Mouse (Mus musculus): ENCODE results near the gene Gm20388.

The Gm20388 gene

DNA sequence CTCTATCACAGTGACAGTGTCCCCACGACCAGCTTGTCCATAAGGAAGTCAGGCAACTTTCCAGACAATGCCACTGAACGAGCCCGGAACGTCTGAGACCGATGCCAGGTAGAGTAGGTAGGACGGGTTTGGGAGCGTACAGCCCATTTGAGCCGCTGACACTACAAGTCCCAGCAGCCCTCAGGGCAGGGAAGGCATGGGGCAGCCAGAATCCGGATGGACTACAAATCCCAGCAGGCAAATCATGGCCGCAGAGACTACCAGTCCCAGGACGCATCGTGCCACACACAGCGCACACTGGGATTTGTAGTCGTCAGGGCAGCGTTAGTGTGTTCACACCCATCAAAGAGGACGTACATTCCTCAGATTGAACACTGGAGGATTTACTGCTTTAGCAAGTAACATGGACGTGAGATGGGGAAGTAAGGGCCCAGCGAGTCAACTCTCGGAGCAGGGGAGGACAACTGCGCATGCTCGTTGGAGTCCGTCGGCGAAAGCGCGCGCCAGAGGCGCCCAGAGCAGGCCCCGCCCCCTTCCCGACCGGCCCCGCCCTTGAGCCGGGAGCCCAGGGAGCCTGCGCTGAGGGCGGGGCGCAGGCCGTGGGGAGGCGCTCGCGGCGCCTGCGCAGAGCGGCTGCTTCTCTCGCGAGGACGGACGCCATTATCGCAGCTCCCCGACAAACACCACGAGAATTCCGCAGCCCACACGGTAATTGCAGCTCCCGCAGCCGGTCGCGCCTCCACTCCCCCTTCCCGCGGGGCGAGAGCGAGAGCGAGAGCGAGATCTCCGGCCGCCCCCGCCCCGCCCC is 2039.5 kb downstream of the Gm20388 start:
- DNase-seq (ENCODE audit: low spot score) = peak; percentile 98

DNA sequence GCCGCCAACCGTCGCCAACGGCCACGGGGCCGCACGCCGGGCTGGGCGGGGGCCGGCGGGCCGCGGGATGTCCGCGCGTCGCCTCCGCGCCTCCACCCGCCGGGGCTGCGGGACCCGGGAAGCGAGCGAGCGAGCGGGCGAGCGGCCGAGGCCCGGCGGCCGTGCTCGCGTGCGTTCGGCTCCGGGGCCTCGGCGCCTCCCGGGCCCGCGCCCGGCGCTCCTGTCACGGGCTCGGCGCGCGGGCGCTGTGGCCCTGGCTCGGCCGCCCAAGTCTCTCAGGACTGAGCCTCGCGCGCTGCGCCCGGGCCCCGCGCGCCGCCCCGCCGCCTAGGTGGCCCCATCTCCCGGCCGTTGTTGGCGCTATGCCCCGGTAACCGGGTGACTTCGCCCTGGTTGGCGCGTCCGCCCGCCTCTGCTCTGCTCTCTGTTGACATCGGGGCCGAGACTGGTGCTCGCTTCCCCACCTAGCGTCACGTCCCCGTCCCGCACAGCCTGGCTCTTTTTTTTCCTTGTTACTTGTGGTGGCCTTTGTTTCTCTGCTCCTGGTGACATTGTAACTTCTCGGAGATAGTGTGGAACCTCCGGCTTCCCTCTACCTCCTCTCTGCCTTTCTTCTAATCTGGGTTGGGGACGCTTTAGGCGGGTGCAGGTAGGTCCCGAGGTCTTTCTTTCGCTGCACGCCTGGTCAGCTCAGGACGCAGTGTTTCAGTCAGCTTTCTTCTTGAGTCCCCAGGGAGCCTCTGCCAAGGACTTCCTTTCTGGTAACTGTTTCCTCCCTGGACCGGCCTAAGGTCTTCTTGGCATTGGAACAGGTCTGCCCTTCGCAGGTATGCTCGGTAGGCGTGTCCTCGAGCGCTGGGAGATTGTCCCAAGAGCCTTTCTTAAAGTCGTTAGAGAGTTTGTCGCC is 2040.4 kb downstream of the Gm20388 start:
- peak; percentile 62 for DNase-seq (ENCODE audit: low spot score)

DNA sequence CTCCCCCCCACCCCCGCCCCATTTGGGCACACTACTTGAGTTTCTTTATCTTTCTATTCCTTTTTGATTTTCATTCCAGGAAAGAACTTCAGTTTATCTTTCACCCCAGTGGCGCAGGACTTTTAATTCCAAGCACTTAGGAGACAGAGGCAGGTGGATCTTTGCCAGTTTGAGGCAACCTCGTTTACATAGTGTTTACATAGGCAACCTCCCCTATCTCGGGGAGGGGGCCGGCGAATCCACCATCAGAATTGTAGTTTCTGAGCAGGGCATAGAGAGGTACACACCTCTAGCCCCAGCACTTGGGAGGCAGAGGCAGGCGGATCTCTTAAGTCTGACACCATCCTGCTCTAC is 2041.0 kb downstream of the Gm20388 start:
- DNase-seq (ENCODE audit: low spot score) = no peak

DNA sequence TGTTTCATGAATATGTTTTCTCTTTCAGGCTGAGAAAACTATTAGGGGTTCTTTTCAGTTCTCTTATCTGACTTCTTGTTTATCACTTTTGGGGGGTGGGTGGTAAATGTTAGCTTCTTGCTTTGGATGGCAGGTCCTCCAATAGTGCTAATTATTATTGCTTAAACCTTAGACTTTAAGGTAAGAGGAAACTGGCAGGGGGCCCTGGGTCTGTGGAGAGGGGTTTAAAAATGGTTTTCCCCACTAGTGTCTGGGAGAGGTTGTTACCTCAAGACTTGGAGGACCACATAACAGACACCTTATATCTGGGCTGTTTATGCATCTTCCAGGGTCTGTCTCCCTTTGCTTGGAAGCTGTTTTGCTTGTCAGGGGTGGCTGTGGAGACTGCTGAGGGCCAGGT is 2041.5 kb downstream of the Gm20388 start:
- no peak for DNase-seq (ENCODE audit: low spot score)

DNA sequence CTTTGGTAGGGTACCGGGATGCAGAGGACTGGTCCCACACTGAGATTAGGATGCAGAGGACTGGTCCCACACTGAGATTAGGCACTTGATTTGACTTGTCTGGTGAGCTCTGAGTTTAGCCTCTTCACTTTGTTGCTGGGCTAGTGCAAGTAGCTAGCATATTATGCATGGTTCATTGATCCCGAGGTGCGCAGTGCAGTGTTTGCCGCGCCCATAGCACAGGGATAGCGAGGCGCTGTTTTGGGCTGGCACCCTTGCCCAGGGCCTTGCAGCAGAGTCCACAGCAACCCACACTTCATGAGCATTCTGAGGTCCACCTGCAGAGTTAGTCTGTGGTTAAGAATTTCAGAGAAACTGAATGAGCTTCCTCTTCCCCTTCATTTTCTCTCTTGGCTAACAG is 2042.2 kb downstream of the Gm20388 start:
- DNase-seq (ENCODE audit: low spot score) = no peak

DNA sequence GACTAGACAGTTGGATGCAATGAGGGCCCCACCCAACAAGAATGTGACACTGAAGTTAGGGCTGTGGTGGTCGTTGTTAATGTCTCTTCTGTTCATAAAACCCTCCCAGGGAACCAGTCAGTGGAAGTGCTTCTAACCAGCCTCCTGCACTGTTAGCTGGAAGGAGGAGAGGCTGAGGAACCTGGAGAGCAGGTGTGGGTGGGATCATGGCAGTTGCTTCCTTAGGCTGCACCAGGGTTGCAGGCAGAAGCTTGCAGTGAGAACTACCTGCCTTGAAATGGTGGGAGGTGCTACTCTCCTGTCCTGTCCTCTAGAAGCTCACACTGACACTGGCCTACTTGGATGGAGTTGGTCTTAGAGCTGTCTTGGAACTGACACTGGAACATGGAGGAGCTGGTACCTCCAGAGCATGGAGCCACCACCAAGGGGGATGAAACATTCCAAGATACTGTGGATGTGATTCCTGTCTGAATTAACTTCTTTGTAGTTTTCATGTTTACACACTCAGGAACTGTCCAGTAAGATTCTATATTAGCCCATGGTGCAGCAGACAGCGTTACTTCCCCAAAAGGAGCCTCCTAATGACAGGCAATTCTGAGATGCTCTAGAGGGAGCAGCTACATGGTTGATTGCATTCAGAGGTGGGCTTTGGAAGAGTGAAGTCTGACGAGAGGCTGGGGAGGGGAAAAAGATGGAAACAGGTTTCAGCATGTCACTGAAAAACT is 2043.3 kb downstream of the Gm20388 start:
- no peak for DNase-seq (ENCODE audit: low spot score)

DNA sequence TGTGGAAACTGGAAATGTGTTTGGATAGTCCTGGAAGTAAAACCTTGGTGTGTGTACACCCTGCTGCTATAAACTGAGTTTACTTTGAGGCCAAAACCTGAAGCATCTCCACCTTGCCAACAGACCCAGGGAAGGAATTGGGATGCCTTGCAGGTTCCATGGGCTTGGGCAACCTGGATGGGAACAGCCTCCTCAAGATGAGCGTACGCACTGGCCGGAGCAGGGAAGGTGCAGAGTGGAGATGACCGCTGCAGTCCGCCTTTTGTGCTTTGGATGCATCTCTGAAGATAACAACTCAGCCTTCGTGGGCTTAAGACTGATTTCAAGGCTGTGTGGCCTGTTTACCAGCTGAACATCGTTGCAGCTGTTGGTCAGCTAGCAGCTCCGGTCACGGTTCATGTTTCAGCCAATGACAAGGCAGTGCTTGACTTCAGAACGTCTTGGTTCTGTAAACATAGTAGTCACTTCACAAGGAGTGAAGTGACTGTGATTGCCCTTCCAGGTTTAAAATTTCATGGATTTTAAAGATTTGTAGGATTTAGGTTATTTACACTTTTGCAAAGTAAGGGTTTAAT is 2044.4 kb downstream of the Gm20388 start:
- no peak for DNase-seq (ENCODE audit: low spot score)

DNA sequence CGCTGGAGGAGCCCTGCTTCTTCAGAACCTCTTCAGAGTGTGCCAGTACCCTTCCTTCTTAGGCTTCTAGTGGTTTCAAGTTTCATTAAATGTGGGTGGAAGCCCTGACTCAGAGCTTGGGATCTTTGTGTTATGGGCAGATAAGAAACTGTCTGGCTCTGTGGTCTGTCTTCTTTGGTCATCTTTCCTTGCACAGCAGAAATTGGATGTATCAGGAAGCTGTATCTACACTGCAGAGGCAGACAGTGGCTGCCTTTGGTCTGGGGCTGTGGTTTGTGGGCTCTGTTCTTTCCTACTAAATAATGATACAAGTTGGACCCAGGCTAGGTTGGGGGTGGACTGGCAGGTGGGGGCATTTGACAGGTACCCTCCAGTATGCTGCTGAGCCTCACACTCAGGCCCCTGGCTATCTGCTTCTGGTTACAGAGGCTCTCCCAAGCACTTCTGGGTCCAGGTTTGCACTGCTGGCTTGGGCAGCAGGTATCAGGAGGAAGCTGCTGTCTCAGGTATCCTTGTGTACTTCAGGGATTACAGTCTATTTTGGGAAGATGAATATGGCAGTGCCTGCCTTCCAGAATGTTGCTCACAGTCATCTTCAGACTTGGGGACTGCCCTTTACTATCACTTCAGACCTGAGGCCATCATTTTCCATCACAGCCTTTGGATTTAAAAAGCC is 2045.3 kb downstream of the Gm20388 start:
- no peak for DNase-seq (ENCODE audit: low spot score)

DNA sequence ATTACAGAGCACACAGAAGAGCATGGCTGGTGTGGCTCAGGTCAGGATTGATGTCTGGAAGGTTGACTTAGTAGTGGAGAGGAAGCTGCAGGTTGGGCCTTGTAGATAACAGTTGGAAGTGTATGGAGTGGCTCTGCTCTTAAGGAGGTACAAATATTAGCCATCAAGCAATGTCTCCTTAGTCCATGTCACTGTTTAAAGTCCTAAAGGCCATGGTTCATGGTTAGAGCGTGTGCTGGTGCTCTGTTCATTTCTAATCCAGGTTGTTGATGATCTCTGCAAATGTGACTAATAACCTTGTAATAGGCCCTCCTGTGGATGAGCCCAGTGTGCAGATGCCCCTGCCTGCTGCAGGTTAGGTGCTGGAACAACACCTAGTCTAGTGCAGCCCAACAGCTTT is 2047.8 kb downstream of the Gm20388 start:
- DNase-seq (ENCODE audit: low spot score) = no peak

DNA sequence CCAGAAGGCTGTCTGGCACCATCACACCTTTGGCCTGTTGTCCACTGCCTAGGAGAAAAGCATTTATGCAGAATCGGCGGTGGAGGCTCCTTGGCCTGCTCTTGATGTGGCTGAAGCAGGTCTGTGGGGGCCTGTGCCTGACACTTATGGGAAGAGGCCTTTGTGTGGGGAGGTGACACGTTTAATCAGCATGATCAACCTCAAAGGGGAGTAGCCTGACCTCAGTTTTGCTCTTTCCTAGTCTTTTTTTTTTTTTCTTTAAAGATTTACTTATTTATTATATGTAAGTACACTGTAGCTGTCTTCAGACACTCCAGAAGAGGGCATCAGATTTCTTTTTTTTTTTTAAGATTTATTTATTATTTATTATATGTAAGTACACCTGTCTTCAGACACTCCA is 2052.3 kb downstream of the Gm20388 start:
- no peak for DNase-seq (ENCODE audit: low spot score)

DNA sequence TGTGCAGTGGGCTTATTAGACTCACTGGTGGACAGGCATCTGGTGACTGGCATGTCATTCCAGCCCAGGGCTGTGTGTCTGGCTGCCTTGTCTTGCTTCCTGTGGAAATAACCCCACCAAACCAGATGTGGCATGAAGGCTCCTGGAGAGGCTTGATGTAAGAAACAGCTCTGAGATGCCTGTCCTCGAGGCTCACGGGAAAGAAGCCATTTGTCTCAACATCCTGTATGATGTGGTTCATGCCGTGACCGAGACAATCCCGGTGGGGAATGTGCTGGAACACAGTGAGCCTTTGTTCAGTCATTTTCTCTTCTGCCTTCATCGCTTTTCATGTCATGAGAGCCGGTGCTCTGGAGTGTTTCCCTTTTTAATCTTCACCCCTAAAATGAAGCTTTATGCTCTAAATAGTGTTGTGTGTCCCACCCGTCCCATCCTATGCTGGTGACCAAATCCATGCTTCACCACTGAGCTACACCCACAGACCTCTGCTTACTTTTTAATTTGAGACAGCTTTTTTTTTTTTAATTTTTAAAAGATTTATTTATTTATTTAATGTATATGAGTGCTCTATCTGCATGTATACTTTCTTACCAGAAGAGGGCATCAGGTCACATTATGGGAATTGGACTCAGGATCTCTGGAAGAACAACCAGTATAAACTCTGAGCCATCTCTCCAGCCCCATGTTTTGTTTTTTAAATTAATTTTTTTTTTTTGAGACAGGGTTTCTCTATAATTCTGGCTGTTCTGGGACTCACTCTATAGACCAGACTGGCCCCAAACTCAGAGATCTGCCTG is 2054.3 kb downstream of the Gm20388 start:
- DNase-seq (ENCODE audit: low spot score) = peak; percentile 60

DNA sequence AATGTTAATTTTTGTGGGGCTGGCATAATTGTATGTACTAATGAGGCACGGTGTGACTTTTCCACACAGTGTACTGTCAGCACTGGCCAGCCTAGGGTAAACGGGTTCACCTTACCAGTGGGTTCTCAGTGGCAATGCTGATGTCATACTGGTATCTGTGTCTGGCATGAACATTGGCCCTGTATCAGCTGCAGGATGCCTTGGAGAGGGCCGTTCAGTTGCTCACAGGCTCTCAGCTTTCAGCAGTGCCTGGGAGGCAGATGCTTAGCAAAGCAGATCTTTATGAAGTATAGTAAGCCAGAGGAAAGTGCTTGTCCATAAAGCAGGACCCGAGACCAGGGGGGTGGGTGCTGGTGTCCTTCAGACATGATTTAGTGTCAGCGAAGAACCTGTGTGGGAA is 2055.5 kb downstream of the Gm20388 start:
- no peak for DNase-seq (ENCODE audit: low spot score)

DNA sequence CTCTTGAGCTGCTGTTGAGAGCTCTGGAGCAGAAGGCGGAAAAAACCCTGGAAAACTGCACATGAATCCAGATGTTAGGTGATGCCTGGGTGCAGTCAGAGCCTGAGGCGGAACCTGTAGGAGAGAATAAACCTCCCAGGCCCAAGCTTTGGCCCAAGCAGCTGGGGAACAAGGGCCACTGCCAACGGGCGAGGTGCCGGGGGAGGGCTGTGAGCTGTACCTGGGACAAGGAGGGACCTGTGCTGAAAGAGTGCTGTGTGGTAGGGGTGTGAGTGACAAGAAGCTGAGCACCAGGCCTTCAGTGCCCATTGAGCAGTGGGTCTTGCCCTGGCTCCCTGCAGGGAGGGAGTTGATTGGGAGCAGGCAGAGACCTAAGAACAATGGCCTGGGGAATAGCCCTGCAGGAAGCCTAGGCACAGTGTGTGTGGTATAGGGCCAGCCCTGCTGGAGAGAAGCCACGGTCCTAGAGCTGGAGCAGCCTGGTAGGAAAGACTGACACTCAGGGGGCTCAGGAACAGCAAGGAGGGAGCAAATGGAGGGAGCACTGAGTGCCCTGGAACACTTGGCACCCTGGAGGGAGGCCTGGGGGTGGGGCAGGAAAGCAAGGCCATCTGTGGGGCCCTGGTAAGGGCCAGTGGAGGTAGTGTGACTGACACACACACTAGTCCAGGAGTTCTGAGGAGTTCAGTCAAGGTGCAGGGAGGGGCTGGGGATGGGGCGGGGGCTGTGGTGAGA is 2056.2 kb downstream of the Gm20388 start:
- no peak for DNase-seq (ENCODE audit: low spot score)

DNA sequence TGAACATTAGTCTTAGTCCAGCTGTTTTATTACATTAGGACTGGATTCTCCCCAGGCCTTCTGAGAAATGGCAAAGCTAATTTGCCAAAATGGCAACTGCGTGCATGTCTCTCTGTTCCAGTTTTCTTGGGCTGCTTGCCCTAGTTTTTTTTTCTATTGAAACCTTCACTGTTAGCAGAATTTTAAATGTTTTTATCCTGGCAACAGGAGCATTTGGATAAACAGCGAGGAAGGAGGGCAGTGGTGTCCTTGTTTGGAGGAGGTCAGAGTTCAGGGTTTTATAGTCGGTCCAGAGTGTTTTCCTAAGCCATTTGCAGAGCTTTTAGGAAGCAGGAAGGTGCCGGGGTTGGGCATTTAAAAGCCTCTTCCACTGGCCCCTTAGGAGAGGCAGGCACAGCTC is 2057.3 kb downstream of the Gm20388 start:
- no peak for DNase-seq (ENCODE audit: low spot score)

DNA sequence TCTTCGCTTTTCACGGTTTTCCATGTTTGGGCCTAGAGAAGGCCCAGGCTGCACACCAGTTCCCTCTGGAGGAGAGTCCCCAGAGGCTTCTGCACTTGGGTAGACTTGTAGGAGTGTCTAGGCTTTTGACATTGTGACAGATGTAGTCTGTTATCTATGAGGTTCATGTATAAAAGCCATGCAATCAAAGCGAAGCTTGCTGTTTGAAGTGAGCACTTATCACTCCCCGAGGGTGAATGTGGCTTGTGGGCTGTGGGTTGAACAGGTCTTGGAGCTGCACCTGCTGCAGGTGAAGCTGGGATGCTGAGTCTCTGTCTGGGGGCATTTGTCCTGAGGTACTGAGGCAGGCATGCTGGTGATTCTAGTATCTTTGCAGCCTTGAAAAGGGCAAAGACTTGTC is 2057.9 kb downstream of the Gm20388 start:
- DNase-seq (ENCODE audit: low spot score) = no peak

DNA sequence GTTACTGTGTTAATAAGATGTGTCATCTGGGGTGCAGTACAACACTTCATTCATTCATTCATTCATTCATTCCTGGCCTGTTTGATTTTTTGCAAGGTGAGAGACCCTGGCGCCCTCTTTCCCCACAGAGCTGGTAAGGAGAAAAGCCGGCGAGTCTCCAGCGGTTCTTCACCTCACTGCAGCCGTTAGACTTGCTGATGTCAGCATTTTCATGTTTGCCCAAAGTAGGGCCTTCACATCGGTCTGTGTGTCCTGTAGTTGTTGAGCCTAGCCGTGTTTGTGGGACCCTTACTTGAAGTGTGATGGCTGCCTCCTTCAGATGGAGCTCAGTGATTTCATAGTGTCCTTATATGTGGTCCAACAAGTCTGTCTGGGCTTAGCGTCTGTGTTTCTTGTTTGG is 2059.6 kb downstream of the Gm20388 start:
- DNase-seq (ENCODE audit: low spot score) = no peak

DNA sequence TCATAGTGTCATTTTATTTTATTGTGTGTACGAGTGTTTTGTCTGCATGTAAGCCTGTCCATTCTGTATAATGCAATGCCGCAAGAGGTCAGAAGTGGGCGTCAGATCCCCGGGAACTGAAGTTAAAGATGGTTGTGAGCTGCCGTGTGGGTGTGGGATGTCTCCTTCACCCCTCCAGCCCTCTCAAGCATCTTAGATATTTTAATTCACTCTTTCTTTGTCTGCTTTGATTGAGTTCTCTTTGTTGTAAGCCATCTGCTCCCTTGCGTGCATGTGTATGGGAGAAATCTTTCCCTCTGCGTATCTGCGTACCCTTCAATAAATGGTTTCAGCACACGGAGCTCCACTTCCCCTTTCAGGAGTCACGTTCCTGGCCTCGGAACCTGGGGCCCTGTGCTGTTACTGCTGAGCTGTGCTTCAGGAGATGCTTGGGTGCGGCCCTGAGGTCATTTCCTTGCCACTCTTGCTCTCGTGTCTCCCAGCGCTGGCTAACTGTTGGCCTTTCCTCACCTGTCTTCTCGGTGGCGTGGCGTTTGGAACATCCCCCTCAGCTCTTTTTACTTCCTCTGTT is 2060.9 kb downstream of the Gm20388 start:
- no peak for DNase-seq (ENCODE audit: low spot score)

DNA sequence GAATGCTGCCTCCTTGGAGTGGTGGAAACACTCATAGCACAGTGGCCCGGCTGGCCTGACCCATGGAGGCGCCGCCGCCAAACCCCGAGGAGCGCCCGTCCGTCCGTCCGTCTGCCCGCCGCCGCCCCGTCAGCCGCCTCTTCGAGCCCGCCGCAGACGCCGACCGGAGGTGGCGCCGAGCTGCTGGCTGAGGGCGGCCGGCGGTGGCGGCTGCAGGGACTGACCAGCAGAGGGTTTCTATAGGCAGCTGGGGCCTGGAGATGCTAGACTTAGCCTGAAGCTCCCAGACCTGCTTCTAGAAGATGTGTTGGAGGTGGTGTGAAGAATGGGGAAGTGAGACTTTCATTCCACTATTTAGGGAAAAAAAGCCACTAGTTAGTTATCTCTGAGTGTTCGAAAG is 2063.3 kb downstream of the Gm20388 start:
- no peak for DNase-seq (ENCODE audit: low spot score)

DNA sequence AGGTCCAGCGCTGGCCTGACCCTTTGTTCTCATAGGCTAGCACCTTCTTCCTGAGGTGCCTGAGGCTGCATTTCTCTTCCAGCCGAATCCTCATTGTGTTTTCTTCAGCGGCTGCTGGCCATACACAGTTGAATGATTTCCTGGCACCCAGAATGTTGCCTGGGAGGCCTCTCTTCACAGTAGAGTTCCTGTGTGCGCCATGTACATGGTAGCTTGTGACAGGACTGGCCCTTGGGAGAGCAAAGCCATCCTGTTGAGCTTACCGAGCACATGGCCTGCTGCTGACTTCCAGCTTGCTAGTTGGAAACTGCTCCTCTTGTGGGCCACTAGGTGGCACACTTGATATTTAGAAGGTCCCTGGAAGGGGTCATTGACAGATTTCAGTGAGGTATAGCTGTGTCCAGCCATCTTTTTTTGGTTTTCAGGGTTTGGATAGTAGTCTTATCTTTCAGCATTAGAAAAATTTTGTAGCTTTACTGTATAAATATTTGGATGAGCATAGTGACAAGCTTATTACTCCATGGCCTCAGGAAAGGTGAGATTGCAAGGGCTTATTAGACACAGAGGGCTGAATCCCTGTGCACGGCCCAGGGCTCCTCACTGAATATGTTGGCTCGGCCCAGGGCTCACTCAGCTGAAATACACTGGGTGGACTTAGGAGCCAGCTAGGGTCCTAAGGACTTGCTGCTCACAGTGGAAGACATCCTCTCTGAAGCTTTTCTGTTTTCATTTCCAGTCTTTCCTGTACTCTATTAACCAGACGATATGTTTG is 2067.4 kb downstream of the Gm20388 start:
- peak; percentile 79 for DNase-seq (ENCODE audit: low spot score)
